Mouse (Mus musculus): ENCODE results near the gene Papolb.

DNA sequence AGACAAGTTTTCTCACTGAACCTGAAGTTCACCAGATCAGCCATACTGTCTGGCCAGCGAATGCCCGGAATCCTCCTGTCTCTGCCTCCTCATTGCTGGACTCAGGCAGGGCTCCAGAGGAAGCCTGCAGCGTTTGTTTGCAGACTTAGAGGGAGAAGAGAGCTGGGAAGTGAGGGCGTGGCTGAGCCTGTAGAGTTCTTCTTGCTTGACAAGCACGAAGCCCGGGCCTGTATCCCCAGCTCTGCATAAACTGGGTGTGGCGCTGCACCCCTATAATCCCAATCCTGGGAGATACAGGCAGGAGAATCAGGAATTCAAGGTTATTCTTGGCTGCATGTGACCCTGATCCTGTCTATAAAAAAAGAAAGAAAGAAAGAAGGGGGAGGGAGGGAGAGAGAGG is 30.4 kb upstream of the Papolb start:
- TF ChIP-seq CTCF (IDR thresholded peaks at IDR 0.05; ENCODE audit: extremely low read depth, insufficient read depth, low read length): no peak
- TF ChIP-seq POLR2A (IDR thresholded peaks at IDR 0.05; ENCODE audit: extremely low read depth, insufficient read depth, low read length): no peak

Data from cortical plate, adult 2 months (tissue).